Mouse (Mus musculus): ENCODE measurements around the gene Aimp2. TPM values are rescaled to one million over a fixed set of nuclear protein-coding genes. Genes with fewer than 3 reads are reported as not detected.

Gene Aimp2
- polyA plus RNA-seq, 1 experiment from 2014 or later = 94.9 TPM

- H3K4me2 ChIP-seq (replicated peaks; ENCODE audit: low read depth, low read length) = no peak overlapping the region
- no peak overlapping the region for H3K9ac ChIP-seq (replicated peaks; ENCODE audit: low read depth, low read length)
- no peaks in the 10 kb centered on the region for H3K27me3 ChIP-seq (ENCODE audit: control insufficient read depth, insufficient read depth, low read length)
- WGBS = 68% methylated on average over 9 of the region's 9 CpGs
- H3K36me3 ChIP-seq (ENCODE audit: control insufficient read depth, insufficient read depth, low read length) = peaks cover 27% of the 10 kb centered on the region
- no peaks in the 10 kb centered on the region for H3K9me3 ChIP-seq (ENCODE audit: control insufficient read depth, low read depth, low read length)
- H3K4me3 ChIP-seq (ENCODE audit: low read depth, low read length) = no peak overlapping the region
- no peak for ATAC-seq (ENCODE audit: insufficient number of reproducible peaks, insufficient read depth, low FRiP score, low read depth)
- no peak overlapping the region for H3K27ac ChIP-seq (ENCODE audit: low read length)
- H3K4me1 ChIP-seq (ENCODE audit: control insufficient read depth, insufficient read depth, low read length) = no peaks in the 10 kb centered on the region
Observed at GRCm38 (mm10) chr5:143892255-143892886, 17.3 kb downstream of the Aimp2 start.

- no peak for ATAC-seq (ENCODE audit: insufficient number of reproducible peaks, insufficient read depth, low FRiP score, low read depth)
- 65% methylated on average over 6 of the region's 6 CpGs for WGBS
- no peak overlapping the region for H3K4me3 ChIP-seq (ENCODE audit: low read depth, low read length)
- peaks cover 33% of the 10 kb centered on the region for H3K36me3 ChIP-seq (ENCODE audit: control insufficient read depth, insufficient read depth, low read length)
- H3K9ac ChIP-seq (replicated peaks; ENCODE audit: low read depth, low read length) = no peak overlapping the region
- H3K9me3 ChIP-seq (ENCODE audit: control insufficient read depth, low read depth, low read length) = 0 out of 2 replicates have a peak, but pooled peaks cover under 1% of the 10 kb centered on the region
- H3K4me2 ChIP-seq (replicated peaks; ENCODE audit: low read depth, low read length) = no peak overlapping the region
- H3K4me1 ChIP-seq (ENCODE audit: control insufficient read depth, insufficient read depth, low read length) = no peaks in the 10 kb centered on the region
- H3K27ac ChIP-seq (ENCODE audit: low read length) = no peak overlapping the region
- H3K27me3 ChIP-seq (ENCODE audit: control insufficient read depth, insufficient read depth, low read length) = no peaks in the 10 kb centered on the region
Observed at GRCm38 (mm10) chr5:143890741-143891140, 18.9 kb downstream of the Aimp2 start.

GRCm38 (mm10) chr5:143885274-143885673 lies 24.4 kb downstream of the Aimp2 start:
- 96% methylated on average over 3 of the region's 3 CpGs for WGBS

GRCm38 (mm10) chr5:143874571-143874970 lies 35.1 kb downstream of the Aimp2 start:
- no peak for ATAC-seq (ENCODE audit: insufficient number of reproducible peaks, insufficient read depth, low FRiP score, low read depth)
- H3K27me3 ChIP-seq (ENCODE audit: control insufficient read depth, insufficient read depth, low read length) = no peaks in the 10 kb centered on the region
- no peak overlapping the region for H3K9ac ChIP-seq (replicated peaks; ENCODE audit: low read depth, low read length)
- H3K4me3 ChIP-seq (ENCODE audit: low read depth, low read length) = no peak overlapping the region
- 69% methylated on average over 4 of the region's 4 CpGs for WGBS
- no peaks in the 10 kb centered on the region for H3K4me1 ChIP-seq (ENCODE audit: control insufficient read depth, insufficient read depth, low read length)
- no peak overlapping the region for H3K4me2 ChIP-seq (replicated peaks; ENCODE audit: low read depth, low read length)
- H3K9me3 ChIP-seq (ENCODE audit: control insufficient read depth, low read depth, low read length) = no peaks in the 10 kb centered on the region
- no peak overlapping the region for H3K27ac ChIP-seq (ENCODE audit: low read length)
- peaks cover 38% of the 10 kb centered on the region for H3K36me3 ChIP-seq (ENCODE audit: control insufficient read depth, insufficient read depth, low read length)

More at GRCm38 (mm10) chr5:143885274-143885673, 24.4 kb downstream of the Aimp2 start:
- Histone ChIP-seq H3K27me3 (ENCODE audit: control insufficient read depth, insufficient read depth, low read length) (no peaks in the 10 kb centered on the region), H3K9ac (replicated peaks; ENCODE audit: low read depth, low read length) (no peak overlapping the region), H3K4me2 (replicated peaks; ENCODE audit: low read depth, low read length) (no peak overlapping the region), H3K9me3 (ENCODE audit: control insufficient read depth, low read depth, low read length) (0 out of 2 replicates have a peak, but pooled peaks cover 2% of the 10 kb centered on the region), H3K36me3 (ENCODE audit: control insufficient read depth, insufficient read depth, low read length) (peaks cover 66% of the 10 kb centered on the region), H3K4me1 (ENCODE audit: control insufficient read depth, insufficient read depth, low read length) (no peaks in the 10 kb centered on the region), H3K4me3 (ENCODE audit: low read depth, low read length) (no peak overlapping the region), H3K27ac (ENCODE audit: low read length) (no peak overlapping the region)
- no peak for ATAC-seq (ENCODE audit: insufficient number of reproducible peaks, insufficient read depth, low FRiP score, low read depth)

- Histone ChIP-seq H3K4me2 (replicated peaks; ENCODE audit: low read depth, low read length) (no peak overlapping the region), H3K36me3 (ENCODE audit: control insufficient read depth, insufficient read depth, low read length) (peaks cover 26% of the 10 kb centered on the region), H3K9me3 (ENCODE audit: control insufficient read depth, low read depth, low read length) (no peaks in the 10 kb centered on the region), H3K4me3 (ENCODE audit: low read depth, low read length) (no peak overlapping the region), H3K27ac (ENCODE audit: low read length) (no peak overlapping the region), H3K4me1 (ENCODE audit: control insufficient read depth, insufficient read depth, low read length) (no peaks in the 10 kb centered on the region), H3K27me3 (ENCODE audit: control insufficient read depth, insufficient read depth, low read length) (no peaks in the 10 kb centered on the region), H3K9ac (replicated peaks; ENCODE audit: low read depth, low read length) (no peak overlapping the region)
- WGBS = 81% methylated on average over 11 of the region's 11 CpGs
- no peak for ATAC-seq (ENCODE audit: insufficient number of reproducible peaks, insufficient read depth, low FRiP score, low read depth)
Observed at GRCm38 (mm10) chr5:143871547-143872169, 38.0 kb downstream of the Aimp2 start.

Other genes starting within 250 kb of the Aimp2 start
- gene Usp42, start 177.6 kb downstream of the Aimp2 start, polyA plus RNA-seq (2014; fragmentation: Nextera tagmentation; extraction: Ambion mirVana) = 21.8 TPM in 2 replicates
- 34.4 TPM in 2 replicates for gene Eif2ak1, start 92.1 kb downstream of the Aimp2 start, polyA plus RNA-seq (2014; fragmentation: Nextera tagmentation; extraction: Ambion mirVana)
- gene Ankrd61, start 12.2 kb downstream of the Aimp2 start, polyA plus RNA-seq (2014; fragmentation: Nextera tagmentation; extraction: Ambion mirVana) = 0.36 and 0.38 TPM in 2 replicates
- 30.8 and 33.7 TPM in 2 replicates for gene Pms2, start 117 bp upstream of the Aimp2 start, polyA plus RNA-seq (2014; fragmentation: Nextera tagmentation; extraction: Ambion mirVana)
- gene Gm42421, start 18.3 kb upstream of the Aimp2 start, polyA plus RNA-seq (2014; fragmentation: Nextera tagmentation; extraction: Ambion mirVana) = 0.65 TPM in 1 of 2 replicates, not detected in the other
- gene Rsph10b, start 23.2 kb upstream of the Aimp2 start, polyA plus RNA-seq (2014; fragmentation: Nextera tagmentation; extraction: Ambion mirVana) = 0.60 and 1.4 TPM in 2 replicates
- 78.0 and 80.7 TPM in 2 replicates for gene Ccz1, start 105.0 kb upstream of the Aimp2 start, polyA plus RNA-seq (2014; fragmentation: Nextera tagmentation; extraction: Ambion mirVana)
- 0.55 TPM in 1 of 2 replicates, not detected in the other for gene Ocm, start 116.8 kb upstream of the Aimp2 start, polyA plus RNA-seq (2014; fragmentation: Nextera tagmentation; extraction: Ambion mirVana)
- 5.2 and 5.6 TPM in 2 replicates for gene Lmtk2, start 190.6 kb upstream of the Aimp2 start, polyA plus RNA-seq (2014; fragmentation: Nextera tagmentation; extraction: Ambion mirVana)